Mouse (Mus musculus) midbrain, embryonic 15.5 days (tissue): ENCODE data around the gene Tns1. TPM values are rescaled to one million over a fixed set of nuclear protein-coding genes. Genes with fewer than 3 reads are reported as not detected.
A peak's percentile ranks its signal among the peaks of the same experiment; 100 is the strongest.

Source experiments
- ATAC-seq: fragments of 200-750 bp; cut with Nextera tagmentation; replicated peaks from 2 replicates; pipeline ENCODE4 v1.8.0; 2017; ENCODE audit warnings: moderate TSS enrichment
- H3K27ac ChIP-seq: fragments of 300-500 bp; sonication (generic); 2 replicates; pipeline ENCODE4 v1.5.1; 2015; ENCODE audit warnings: mild to moderate bottlenecking, inconsistent platforms
- H3K27me3 ChIP-seq: fragments of 300-500 bp; sonication (generic); replicated peaks from 2 replicates; pipeline ENCODE4 v1.6.1; 2015; ENCODE audit warnings: inconsistent platforms
- H3K36me3 ChIP-seq: fragments of 300-500 bp; sonication (generic); replicated peaks from 2 replicates; pipeline ENCODE4 v1.6.1; 2015; ENCODE audit warnings: inconsistent platforms
- H3K4me1 ChIP-seq: fragments of 300-500 bp; sonication (generic); 2 replicates; pipeline ENCODE4 v1.6.1; 2015; ENCODE audit warnings: inconsistent platforms
- H3K4me2 ChIP-seq: fragments of 300-500 bp; sonication (generic); 2 replicates; pipeline ENCODE4 v1.6.1; 2015; ENCODE audit warnings: inconsistent platforms, mild to moderate bottlenecking, moderate library complexity
- H3K4me3 ChIP-seq: fragments of 300-500 bp; sonication (generic); 2 replicates; pipeline ENCODE4 v1.5.1; 2015; ENCODE audit warnings: mild to moderate bottlenecking, inconsistent platforms
- H3K9ac ChIP-seq: fragments of 300-500 bp; sonication (generic); 2 replicates; pipeline ENCODE4 v1.6.1; 2015; ENCODE audit warnings: mild to moderate bottlenecking, inconsistent platforms
- H3K9me3 ChIP-seq: fragments of 300-500 bp; sonication (generic); 2 replicates; pipeline ENCODE4 v1.6.1; 2016; ENCODE audit warnings: inconsistent platforms
- WGBS: fragments of 180-500 bp; shearing (Covaris S2); methylation state at CpG from one replicate; pipeline ENCODE4 v1.1.7; 2015; ENCODE audit warnings: mixed read lengths; 5-methylcytosine and 5-hydroxymethylcytosine counted together
- polyA plus RNA-seq: library from polyadenylated mRNA; unstranded; fragments of >200 nt; fragmentation: Nextera tagmentation; extraction: Ambion mirVana; gene quantifications from 2 replicates; pipeline ENCODE4 v1.2.1, GENCODE M21; 2015

Gene Tns1
- polyA plus RNA-seq, 1 experiment from 2014 or later, result 15.2 TPM

DNA sequence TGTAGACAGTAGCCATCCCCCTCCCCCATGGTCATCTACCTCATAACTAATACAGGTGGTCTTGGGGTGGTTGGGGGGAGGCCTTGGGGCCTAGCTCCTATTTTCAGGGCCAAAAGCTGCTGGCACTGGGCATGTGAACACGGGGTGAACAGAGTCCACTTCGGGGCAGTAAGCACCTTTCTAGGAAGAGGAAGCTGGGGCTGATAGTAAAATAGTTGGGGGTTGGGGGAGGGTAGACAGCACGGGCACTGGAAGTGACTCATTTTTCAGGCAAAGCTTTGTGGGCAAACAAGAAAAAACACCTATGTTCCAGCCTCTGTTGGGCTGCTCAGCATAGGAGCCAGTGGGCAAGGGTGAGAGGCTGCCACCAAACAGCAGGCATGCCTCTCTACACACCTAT is 187.7 kb downstream of the Tns1 start:
- Histone ChIP-seq H3K27me3 (no peaks in the 10 kb centered on the region), H3K36me3 (no peaks in the 10 kb centered on the region), H3K4me2 (no peak overlapping the region), H3K9me3 (no peaks in the 10 kb centered on the region), H3K4me1 (no peaks in the 10 kb centered on the region), H3K9ac (no peak overlapping the region), H3K27ac (no peak overlapping the region), H3K4me3 (no peak overlapping the region)
- WGBS, result 81% methylated on average over 3 of the region's 3 CpGs
- ATAC-seq, result no peak

GRCm38 (mm10) chr1:73935442-73936080 is 188.7 kb downstream of the Tns1 start:
- no peaks in the 10 kb centered on the region for H3K36me3 ChIP-seq

GRCm38 (mm10) chr1:73933146-73933490 is 191.1 kb downstream of the Tns1 start:
- Histone ChIP-seq H3K9me3 (no peaks in the 10 kb centered on the region), H3K9ac (no peak overlapping the region), H3K4me2 (no peak overlapping the region), H3K27ac (no peak overlapping the region), H3K27me3 (no peaks in the 10 kb centered on the region), H3K36me3 (no peaks in the 10 kb centered on the region), H3K4me3 (no peak overlapping the region), H3K4me1 (no peaks in the 10 kb centered on the region)
- 78% methylated on average over 5 of the region's 5 CpGs for WGBS
- no peak for ATAC-seq

More at GRCm38 (mm10) chr1:73935442-73936080, 188.7 kb downstream of the Tns1 start:
- 68% methylated on average over 4 of the region's 4 CpGs for WGBS
- no peaks in the 10 kb centered on the region for H3K4me1 ChIP-seq
- no peak overlapping the region for H3K4me2 ChIP-seq
- H3K9me3 ChIP-seq, result no peaks in the 10 kb centered on the region
- ATAC-seq, result no peak
- H3K27me3 ChIP-seq, result no peaks in the 10 kb centered on the region
- H3K27ac ChIP-seq, result no peak overlapping the region
- H3K4me3 ChIP-seq, result no peak overlapping the region
- no peak overlapping the region for H3K9ac ChIP-seq

DNA sequence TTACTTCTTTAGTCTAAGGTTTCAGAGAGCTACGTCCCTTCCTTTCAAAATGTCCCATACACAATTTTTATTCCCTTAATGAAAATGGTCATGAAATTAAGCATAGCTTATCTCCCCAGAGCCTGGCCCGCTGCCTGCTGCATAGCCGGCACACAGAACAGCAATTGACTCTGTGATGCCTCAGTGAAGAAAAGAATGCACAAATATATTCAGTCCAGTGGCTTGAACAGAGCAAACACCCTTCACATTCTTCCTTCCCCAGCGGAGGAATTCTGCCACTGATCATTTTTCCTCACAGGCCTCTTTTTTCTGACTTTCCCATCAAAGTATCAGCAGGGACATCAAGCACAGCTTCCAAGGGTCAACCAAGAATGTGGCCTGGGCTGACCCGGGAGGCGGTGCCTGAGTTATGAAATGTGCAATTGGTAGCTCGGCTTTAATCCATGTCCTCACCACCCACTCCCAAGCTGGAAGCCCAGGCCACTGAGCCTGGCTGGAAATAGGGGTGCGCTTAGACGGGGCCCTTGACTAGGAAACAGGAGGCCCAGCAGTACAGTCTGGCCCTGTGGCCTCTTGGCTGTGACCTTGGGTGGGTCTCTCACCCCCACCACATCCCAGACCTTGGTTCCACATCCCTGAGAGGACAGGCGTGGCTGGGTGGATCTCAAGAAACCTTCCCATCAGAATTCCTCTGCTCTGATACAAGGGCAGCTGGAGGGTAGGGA is 191.7 kb downstream of the Tns1 start:
- Histone ChIP-seq H3K27me3 (no peaks in the 10 kb centered on the region), H3K9ac (no peak overlapping the region), H3K4me2 (no peak overlapping the region), H3K9me3 (no peaks in the 10 kb centered on the region), H3K4me1 (no peaks in the 10 kb centered on the region), H3K36me3 (no peaks in the 10 kb centered on the region), H3K4me3 (no peak overlapping the region), H3K27ac (0 out of 2 replicates have a peak overlapping the region, but pooled peaks have one; percentile 1)
- WGBS, result 67% methylated on average over 10 of the region's 10 CpGs
- no peak for ATAC-seq

DNA sequence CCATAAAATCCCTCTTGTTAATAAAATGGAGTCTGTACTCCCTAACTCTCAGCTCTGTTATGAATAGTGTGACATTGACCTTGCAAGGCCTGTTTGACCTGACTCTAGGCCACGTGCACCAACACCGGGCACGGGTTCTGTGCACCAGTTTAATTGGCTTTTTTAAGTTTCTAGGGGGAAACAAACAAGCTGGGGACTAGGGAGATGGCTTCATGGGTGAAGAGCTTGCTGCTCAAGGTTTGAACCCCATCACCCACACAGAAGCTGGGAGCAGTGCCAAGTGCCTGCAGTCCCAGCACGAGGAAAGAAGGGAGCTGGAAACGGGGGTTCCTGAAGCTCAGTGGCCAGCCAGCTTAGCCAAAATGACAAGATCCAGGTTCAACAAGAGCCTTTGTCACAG is 192.4 kb downstream of the Tns1 start:
- H3K9me3 ChIP-seq, result no peaks in the 10 kb centered on the region

GRCm38 (mm10) chr1:73930411-73931134 is 193.7 kb downstream of the Tns1 start:
- Histone ChIP-seq H3K27me3 (no peaks in the 10 kb centered on the region), H3K36me3 (no peaks in the 10 kb centered on the region), H3K9me3 (no peaks in the 10 kb centered on the region), H3K4me2 (no peak overlapping the region), H3K4me3 (no peak overlapping the region), H3K4me1 (no peaks in the 10 kb centered on the region), H3K9ac (no peak overlapping the region), H3K27ac (no peak overlapping the region)
- ATAC-seq, result no peak
- 85% methylated on average over 8 of the region's 8 CpGs for WGBS

More for the DNA sequence above, 192.4 kb downstream of the Tns1 start:
- H3K4me3 ChIP-seq, result no peak overlapping the region
- H3K4me1 ChIP-seq, result no peaks in the 10 kb centered on the region
- H3K27me3 ChIP-seq, result no peaks in the 10 kb centered on the region
- 0 out of 2 replicates have a peak overlapping the region, but pooled peaks have one; percentile 1 for H3K27ac ChIP-seq
- WGBS, result 72% methylated on average over 5 of the region's 5 CpGs
- ATAC-seq, result no peak
- no peak overlapping the region for H3K4me2 ChIP-seq
- no peaks in the 10 kb centered on the region for H3K36me3 ChIP-seq
- no peak overlapping the region for H3K9ac ChIP-seq

DNA sequence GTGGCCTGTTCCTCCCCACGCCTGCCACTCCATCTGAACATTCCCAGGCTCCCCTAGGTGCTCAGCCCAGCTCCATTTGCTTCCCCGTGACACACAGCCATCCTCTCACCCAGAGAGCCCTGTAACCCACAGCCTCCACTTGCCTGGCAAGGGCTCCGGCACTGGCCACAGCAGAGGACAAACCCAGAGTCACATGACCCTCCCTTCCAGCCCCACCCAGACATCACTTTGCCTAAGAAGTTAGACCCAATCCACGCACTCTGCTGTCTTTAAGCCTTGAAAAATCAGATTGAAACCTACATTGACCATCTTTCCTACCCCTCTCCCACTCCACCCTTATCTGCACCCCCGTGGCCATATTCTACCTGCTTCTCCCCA is 194.3 kb downstream of the Tns1 start:
- no peak for ATAC-seq
- H3K9me3 ChIP-seq, result no peaks in the 10 kb centered on the region
- H3K27me3 ChIP-seq, result no peaks in the 10 kb centered on the region
- no peaks in the 10 kb centered on the region for H3K36me3 ChIP-seq
- H3K4me2 ChIP-seq, result no peak overlapping the region
- H3K27ac ChIP-seq, result no peak overlapping the region
- H3K4me1 ChIP-seq, result no peaks in the 10 kb centered on the region
- H3K9ac ChIP-seq, result no peak overlapping the region
- H3K4me3 ChIP-seq, result no peak overlapping the region
- WGBS, result 85% methylated on average over 5 of the region's 5 CpGs

DNA sequence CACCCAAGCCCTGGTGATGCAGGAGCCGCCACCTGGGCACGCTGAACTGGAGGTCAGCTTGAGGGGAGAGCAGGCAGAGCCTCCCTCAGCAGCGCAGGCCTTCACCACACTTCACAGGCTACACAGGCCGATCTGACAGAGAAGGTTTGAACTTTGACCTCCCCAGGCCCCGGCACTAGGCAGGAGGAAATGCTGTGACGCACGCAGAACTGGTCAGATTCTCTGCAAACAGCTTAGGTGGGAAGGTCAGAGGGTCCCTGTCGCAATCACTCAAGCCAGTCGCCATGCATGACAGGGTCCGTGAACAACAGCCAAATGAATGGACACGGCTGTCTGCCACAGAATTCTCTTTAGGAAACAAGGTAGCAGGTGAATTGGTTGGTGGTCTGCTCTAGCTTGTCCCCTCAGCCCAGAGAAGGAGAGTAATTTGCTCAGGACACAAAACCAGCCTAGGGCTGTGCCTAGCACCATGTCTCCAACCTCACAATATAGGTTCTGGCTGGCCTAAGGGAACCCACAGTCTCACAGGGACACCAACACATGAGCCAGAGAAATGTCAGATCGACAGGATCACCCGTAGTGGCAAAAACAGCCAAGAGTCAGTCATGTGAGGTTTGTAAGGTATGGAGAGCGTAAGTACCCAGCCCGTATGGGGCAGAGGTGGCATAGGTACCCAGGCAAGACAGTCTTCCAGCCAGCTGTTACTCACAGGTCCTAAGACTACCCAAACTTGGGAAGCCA is 194.9 kb downstream of the Tns1 start:
- 54% methylated on average over 15 of the region's 15 CpGs for WGBS
- no peak overlapping the region for H3K4me2 ChIP-seq
- no peak for ATAC-seq

DNA sequence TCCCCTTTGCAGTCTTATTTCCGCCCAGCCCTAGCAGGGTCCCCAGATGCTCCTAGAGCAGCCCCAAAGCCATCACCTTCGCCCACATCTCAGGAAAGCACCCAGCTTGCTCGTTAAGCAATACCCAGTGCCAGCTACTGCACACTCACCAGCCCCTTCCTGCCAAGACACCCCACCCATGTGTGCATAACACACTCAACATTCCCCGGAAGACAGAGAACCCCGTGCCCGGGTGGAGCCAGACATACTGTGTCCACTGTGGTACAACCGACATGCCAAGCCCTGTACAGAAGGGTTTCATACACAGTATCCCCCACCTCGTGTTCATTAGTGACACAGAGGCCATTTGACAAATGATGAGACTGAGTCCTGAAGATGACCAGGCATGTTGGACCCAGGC is 195.9 kb downstream of the Tns1 start:
- Histone ChIP-seq H3K4me2 (no peak overlapping the region), H3K27me3 (no peaks in the 10 kb centered on the region), H3K9me3 (no peaks in the 10 kb centered on the region), H3K36me3 (no peaks in the 10 kb centered on the region), H3K4me1 (no peaks in the 10 kb centered on the region), H3K4me3 (no peak overlapping the region), H3K9ac (no peak overlapping the region), H3K27ac (no peak overlapping the region)
- 89% methylated on average over 8 of the region's 8 CpGs for WGBS
- ATAC-seq, result no peak

More for the DNA sequence above, 194.9 kb downstream of the Tns1 start:
- Histone ChIP-seq H3K27me3 (no peaks in the 10 kb centered on the region), H3K4me3 (no peak overlapping the region), H3K36me3 (no peaks in the 10 kb centered on the region), H3K4me1 (no peaks in the 10 kb centered on the region), H3K9me3 (no peaks in the 10 kb centered on the region), H3K9ac (no peak overlapping the region), H3K27ac (no peak overlapping the region)

- H3K4me2 ChIP-seq, result no peak overlapping the region
- no peak overlapping the region for H3K27ac ChIP-seq
- no peaks in the 10 kb centered on the region for H3K4me1 ChIP-seq
- ATAC-seq, result no peak
- no peaks in the 10 kb centered on the region for H3K9me3 ChIP-seq
- H3K4me3 ChIP-seq, result no peak overlapping the region
- H3K9ac ChIP-seq, result no peak overlapping the region
- no peaks in the 10 kb centered on the region for H3K36me3 ChIP-seq
- no peaks in the 10 kb centered on the region for H3K27me3 ChIP-seq
- WGBS, result 80% methylated on average over 15 of the region's 15 CpGs
Measured at GRCm38 (mm10) chr1:73927819-73928218, 196.4 kb downstream of the Tns1 start.

- no peaks in the 10 kb centered on the region for H3K4me1 ChIP-seq
- no peak overlapping the region for H3K4me3 ChIP-seq
- no peak overlapping the region for H3K4me2 ChIP-seq
- H3K27ac ChIP-seq, result no peak overlapping the region
- no peaks in the 10 kb centered on the region for H3K36me3 ChIP-seq
- no peaks in the 10 kb centered on the region for H3K27me3 ChIP-seq
- H3K9me3 ChIP-seq, result no peaks in the 10 kb centered on the region
- H3K9ac ChIP-seq, result no peak overlapping the region
- ATAC-seq, result no peak
- WGBS, result 67% methylated on average over 7 of the region's 7 CpGs
Measured at GRCm38 (mm10) chr1:73926279-73926678, 198.0 kb downstream of the Tns1 start.
